Mouse (Mus musculus) brain, embryonic 14.5 days (tissue): ENCODE results near the gene Dok1. TPM values are rescaled to one million over a fixed set of nuclear protein-coding genes. Genes with fewer than 3 reads are reported as not detected.

Source experiments
- DNase-seq: peaks from one replicate; pipeline ENCODE4 v3.0.0-alpha.2; 2011; ENCODE audit warnings: low read depth
- CTCF ChIP-seq: fragments of 200-500 bp; IDR thresholded peaks from 2 replicates; pipeline ENCODE4 v1.5.1; 2012; ENCODE audit warnings: inconsistent platforms, mild to moderate bottlenecking, moderate library complexity, borderline replicate concordance; ENCODE audit not compliant: insufficient read depth, insufficient read length; ENCODE audit errors: extremely low read depth
- POLR2A ChIP-seq: fragments of 200-500 bp; IDR thresholded peaks from 2 replicates; pipeline ENCODE4 v1.6.1; 2012; ENCODE audit warnings: mild to moderate bottlenecking, inconsistent platforms, borderline replicate concordance; ENCODE audit not compliant: poor library complexity, insufficient read depth, insufficient read length, severe bottlenecking; ENCODE audit errors: extremely low read depth
- polyA plus RNA-seq: library from polyadenylated mRNA; depleted of rRNA; stranded (reverse); fragments of >200 nt; gene quantifications from 2 replicates; pipeline ENCODE4 v1.2.3, GENCODE M21; 2012

The Dok1 gene
- polyA plus RNA-seq, 1 experiment = 2.9 TPM

GRCm38 (mm10) chr6:83024421-83024820, 8.8 kb downstream of the Dok1 start:
- TF ChIP-seq POLR2A = no peak
- no peak for TF ChIP-seq CTCF
- no peak for DNase-seq

- DNase-seq = no peak
- TF ChIP-seq CTCF = no peak
- no peak for TF ChIP-seq POLR2A
Observed at GRCm38 (mm10) chr6:83023786-83024185, 9.5 kb downstream of the Dok1 start.

- no peak for TF ChIP-seq POLR2A
- no peak for TF ChIP-seq CTCF
- DNase-seq = no peak
Observed at GRCm38 (mm10) chr6:83023008-83023407, 10.3 kb downstream of the Dok1 start.

- TF ChIP-seq POLR2A = no peak
- TF ChIP-seq CTCF = no peak
- DNase-seq = no peak
Observed at GRCm38 (mm10) chr6:83020836-83021593, 12.3 kb downstream of the Dok1 start.

GRCm38 (mm10) chr6:83020121-83020520, 13.2 kb downstream of the Dok1 start:
- no peak for DNase-seq
- no peak for TF ChIP-seq CTCF
- TF ChIP-seq POLR2A = no peak

- no peak for TF ChIP-seq POLR2A
- no peak for TF ChIP-seq CTCF
- no peak for DNase-seq
Observed at GRCm38 (mm10) chr6:83019044-83019443, 14.2 kb downstream of the Dok1 start.

GRCm38 (mm10) chr6:83017190-83017589, 16.1 kb downstream of the Dok1 start:
- no peak for DNase-seq
- TF ChIP-seq CTCF (no peak), POLR2A (no peak)

GRCm38 (mm10) chr6:83015749-83016148, 17.5 kb downstream of the Dok1 start:
- no peak for TF ChIP-seq POLR2A
- no peak for TF ChIP-seq CTCF

GRCm38 (mm10) chr6:83014482-83015466, 18.5 kb downstream of the Dok1 start:
- no peak for DNase-seq
- TF ChIP-seq POLR2A (no peak), CTCF (no peak)

More at GRCm38 (mm10) chr6:83015749-83016148, 17.5 kb downstream of the Dok1 start:
- DNase-seq = no peak

GRCm38 (mm10) chr6:83013444-83013843, 19.8 kb downstream of the Dok1 start:
- TF ChIP-seq CTCF (no peak), POLR2A (no peak)

GRCm38 (mm10) chr6:83011756-83012155, 21.5 kb downstream of the Dok1 start:
- TF ChIP-seq POLR2A = no peak
- TF ChIP-seq CTCF = no peak
- DNase-seq = no peak

More at GRCm38 (mm10) chr6:83013444-83013843, 19.8 kb downstream of the Dok1 start:
- DNase-seq = no peak
